Mouse (Mus musculus): Measurements from ENCODE around the gene Pyy.

DNA sequence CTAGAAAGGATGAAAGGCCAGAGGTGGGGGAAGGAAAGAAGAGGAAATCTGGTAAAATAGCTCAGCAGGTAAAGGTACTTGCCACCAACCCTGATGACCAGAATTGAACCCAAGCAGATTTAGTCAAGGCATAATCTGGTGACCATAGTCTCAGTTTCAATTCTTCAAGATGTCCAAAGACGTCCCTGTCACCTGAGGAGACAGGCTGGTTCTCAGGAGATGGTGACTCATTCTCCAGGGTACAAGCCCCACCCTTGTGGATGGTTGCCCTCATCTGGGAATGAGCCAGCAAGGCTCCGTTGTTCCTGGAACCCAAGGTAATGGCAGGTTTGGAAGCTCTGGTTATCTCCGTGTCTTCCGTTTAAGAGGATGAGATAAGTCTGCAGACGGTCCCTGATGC is 3.9 kb upstream of the Pyy start:
- TF ChIP-seq POLR2A (IDR thresholded peaks at IDR 0.05; ENCODE audit: low read depth, low read length) (no peak), CTCF (conservative IDR thresholded peaks at IDR 0.05; ENCODE audit: insufficient read depth, insufficient read length, low read depth, low read length) (no peak)
